Mouse (Mus musculus) forelimb bud, embryonic 11.5 days (tissue): ENCODE data around the gene Mrpl30.
A peak's percentile ranks its signal among the peaks of the same experiment; 100 is the strongest.

Source experiments
- DNase-seq: peaks from one replicate; pipeline ENCODE4 v3.0.0-alpha.2; 2012; ENCODE audit warnings: low read depth, low spot score

Mrpl30 gene

GRCm38 (mm10) chr1:37890025-37890652, at the start of gene Mrpl30, which contains the start of gene Mitd1:
Mrpl30 (plus strand) TSS chr1:37890477.
Mitd1 (minus strand) TSS chr1:37890411.
- DNase-seq = peak; percentile 96

GRCm38 (mm10) chr1:37846878-37847277, 43.4 kb upstream of the Mrpl30 start:
- no peak for DNase-seq

- DNase-seq = no peak
Observed at GRCm38 (mm10) chr1:37850696-37851095, 39.6 kb upstream of the Mrpl30 start.

- peak; percentile 97 for DNase-seq
Observed at GRCm38 (mm10) chr1:37864511-37865400, 25.5 kb upstream of the Mrpl30 start.

- DNase-seq = peak; percentile 1
Observed at GRCm38 (mm10) chr1:37865401-37866215, 24.7 kb upstream of the Mrpl30 start.

GRCm38 (mm10) chr1:37866286-37866685, 24.0 kb upstream of the Mrpl30 start, which contains the start of gene Tsga10:
Tsga10 (minus strand) TSS chr1:37866429.
- no peak for DNase-seq

- DNase-seq = peak; percentile 46
Observed at GRCm38 (mm10) chr1:37867056-37867455, 23.2 kb upstream of the Mrpl30 start.

- no peak for DNase-seq
Observed at GRCm38 (mm10) chr1:37867684-37868322, 22.5 kb upstream of the Mrpl30 start.

- DNase-seq = no peak
Observed at GRCm38 (mm10) chr1:37868640-37869039, 21.6 kb upstream of the Mrpl30 start.

GRCm38 (mm10) chr1:37869362-37869761, 20.9 kb upstream of the Mrpl30 start:
- DNase-seq = no peak

- DNase-seq = no peak
Observed at GRCm38 (mm10) chr1:37871704-37872103, 18.6 kb upstream of the Mrpl30 start, which contains the start of gene Lipt1. Lipt1 (plus strand) TSS chr1:37871738.

GRCm38 (mm10) chr1:37872131-37873067, 17.9 kb upstream of the Mrpl30 start:
- peak; percentile 76 for DNase-seq

GRCm38 (mm10) chr1:37873157-37873556, 17.1 kb upstream of the Mrpl30 start:
- no peak for DNase-seq

- no peak for DNase-seq
Observed at GRCm38 (mm10) chr1:37877736-37878460, 12.4 kb upstream of the Mrpl30 start.

- DNase-seq = no peak
Observed at GRCm38 (mm10) chr1:37883411-37883810, 6.9 kb upstream of the Mrpl30 start.

- no peak for DNase-seq
Observed at GRCm38 (mm10) chr1:37884451-37884850, 5.8 kb upstream of the Mrpl30 start.

GRCm38 (mm10) chr1:37889206-37889605, 1.1 kb upstream of the Mrpl30 start:
- DNase-seq = no peak

- DNase-seq = no peak
Observed at GRCm38 (mm10) chr1:37891400-37891799, 1.1 kb downstream of the Mrpl30 start.

GRCm38 (mm10) chr1:37894606-37895005, 4.3 kb downstream of the Mrpl30 start:
- DNase-seq = no peak
